Mouse (Mus musculus): Measurements from ENCODE around the gene Mmel1.

DNA sequence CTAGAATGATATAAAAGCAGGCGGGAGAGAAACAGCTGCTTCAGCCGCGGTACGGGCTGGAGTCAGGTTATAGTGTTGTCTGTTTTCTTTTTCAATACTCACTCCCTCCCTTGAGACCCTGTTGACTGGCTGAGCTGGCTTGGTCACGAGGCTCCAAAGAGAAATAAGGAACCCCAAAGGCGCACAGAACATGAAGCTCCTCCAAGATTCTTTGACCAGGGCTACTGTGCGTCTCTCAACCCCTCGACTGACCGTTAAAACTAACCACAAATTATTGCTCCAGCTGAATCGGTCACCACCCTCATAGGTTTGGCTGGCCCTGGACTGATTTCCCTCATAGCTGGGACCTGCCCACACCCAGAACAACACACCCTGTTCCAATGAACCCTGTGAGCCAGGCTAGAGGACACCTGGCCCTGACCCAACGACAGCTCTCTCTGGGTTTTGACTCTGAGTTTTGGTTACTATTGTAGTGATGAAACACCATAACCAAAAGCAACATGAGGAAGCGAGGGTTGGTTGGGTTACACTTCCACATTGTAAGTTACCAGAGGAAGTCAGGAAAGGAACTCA lies 59.8 kb downstream of the Mmel1 start:
- TF ChIP-seq CTCF (IDR thresholded peaks at IDR 0.05; ENCODE audit: extremely low read depth, insufficient read depth, insufficient read length, insufficient replicate concordance) (no peak), POLR2A (IDR thresholded peaks at IDR 0.05; ENCODE audit: low read depth, low read length) (no peak)

Data from spleen, adult 2 months (tissue).